In genomic region chr2:74671847-74672246, GRCm38 (mm10) we compare ENCODE assay signal across 17 mouse cellular contexts. TPM values are rescaled to one million over a fixed set of nuclear protein-coding genes. Genes with fewer than 3 reads are reported as not detected.
A peak's percentile ranks its signal among the peaks of the same experiment; 100 is the strongest.
DNase-seq lines count a peak whose midpoint lies in the region; ATAC-seq and TF ChIP-seq lines count a peak whose summit lies in the region.
"Had no signal": no experiment of that assay in that cellular context is flagged by ENCODE, and none has a peak within 500 bp of the region (broad histone marks: within the 10 kb centered on the region; RNA-seq: fewer than 3 reads in every experiment).

No protein-coding gene starts in this region.

- 4% methylated on average over 5 of the region's 5 CpGs for WGBS in heart, embryonic 12.5 days
- 5% methylated on average over 5 of the region's 5 CpGs for WGBS in heart, embryonic 11.5 days (ENCODE audit: insufficient replicate concordance)
- WGBS in lung, postnatal 0 days = 16% methylated on average over 5 of the region's 5 CpGs
- 13% methylated on average over 5 of the region's 5 CpGs for WGBS in intestine, postnatal 0 days
- WGBS in liver, embryonic 15.5 days (ENCODE audit: insufficient replicate concordance) = 3% methylated on average over 5 of the region's 5 CpGs

- no peak for DNase-seq in lung, postnatal 0 days (ENCODE audit: low spot score)
- DNase-seq in lung, adult 18-20 months = no peak
- no peak for DNase-seq in thymus, postnatal 10 days (ENCODE audit: low spot score in 2 of 2)
- DNase-seq: adrenal gland, adult 2 months; cerebellum, adult 11 months; cerebellum, postnatal 36 days; gastrocnemius, postnatal 14 days; heart, postnatal 4 days; kidney, adult 11 months; kidney, postnatal 14 days had no signal

- H3K4me2 ChIP-seq in heart, embryonic 12.5 days = peak overlapping the region; percentile 85
- no peak overlapping the region for H3K4me2 ChIP-seq in heart, embryonic 11.5 days
- H3K4me2 ChIP-seq in lung, postnatal 0 days (replicated peaks; ENCODE audit: low read depth, low read length) = no peak overlapping the region; the same call in 1 of the 2 replicates
- H3K4me2 ChIP-seq in intestine, postnatal 0 days (replicated peaks; ENCODE audit: low read depth) = peak overlapping the region; percentile 33
- H3K4me2 ChIP-seq in liver, embryonic 15.5 days = peak overlapping the region; percentile 23; the same call in 1 of the 2 replicates

- no peaks in the 10 kb centered on the region for H3K9me3 ChIP-seq in heart, embryonic 12.5 days (replicated peaks)
- no peaks in the 10 kb centered on the region for H3K9me3 ChIP-seq in heart, embryonic 11.5 days (replicated peaks; ENCODE audit: control insufficient read depth, low read length)
- H3K9me3 ChIP-seq in lung, postnatal 0 days (ENCODE audit: low read length) = no peaks in the 10 kb centered on the region
- H3K9me3 ChIP-seq in intestine, postnatal 0 days (ENCODE audit: control insufficient read depth) = no peaks in the 10 kb centered on the region
- H3K9me3 ChIP-seq in liver, embryonic 15.5 days (replicated peaks) = no peaks in the 10 kb centered on the region
- H3K9me3 ChIP-seq: lung, embryonic 15.5 days had no signal

- no peaks in the 10 kb centered on the region for H3K36me3 ChIP-seq in heart, embryonic 12.5 days
- no peaks in the 10 kb centered on the region for H3K36me3 ChIP-seq in heart, embryonic 11.5 days (ENCODE audit: control insufficient read depth, insufficient read depth, low read length)
- no peaks in the 10 kb centered on the region for H3K36me3 ChIP-seq in lung, postnatal 0 days (ENCODE audit: insufficient read depth, low read length)
- no peaks in the 10 kb centered on the region for H3K36me3 ChIP-seq in intestine, postnatal 0 days (ENCODE audit: control insufficient read depth, insufficient read depth)
- no peaks in the 10 kb centered on the region for H3K36me3 ChIP-seq in liver, embryonic 15.5 days (replicated peaks)
- H3K36me3 ChIP-seq: lung, embryonic 15.5 days had no signal

- no peak overlapping the region for H3K27ac ChIP-seq in heart, embryonic 12.5 days (ENCODE audit: poor library complexity, severe bottlenecking)
- H3K27ac ChIP-seq in heart, embryonic 11.5 days (ENCODE audit: low read depth, low read length) = no peak overlapping the region
- H3K27ac ChIP-seq in lung, postnatal 0 days (ENCODE audit: low read length) = no peak overlapping the region
- no peak overlapping the region for H3K27ac ChIP-seq in intestine, postnatal 0 days (ENCODE audit: low read depth, low read length)
- no peak overlapping the region for H3K27ac ChIP-seq in liver, embryonic 15.5 days (replicated peaks)
- H3K27ac ChIP-seq: lung, embryonic 15.5 days had no signal

- H3K4me1 ChIP-seq in heart, embryonic 12.5 days (replicated peaks) = peaks cover 19% of the 10 kb centered on the region
- peaks cover 10% of the 10 kb centered on the region; the same call in 1 of the 2 replicates for H3K4me1 ChIP-seq in heart, embryonic 11.5 days (ENCODE audit: control insufficient read depth, insufficient read depth, low read length)
- H3K4me1 ChIP-seq in lung, postnatal 0 days (ENCODE audit: insufficient read depth, low read depth, low read length) = peaks cover 4% of the 10 kb centered on the region
- 0 out of 2 replicates have a peak, but pooled peaks cover 3% of the 10 kb centered on the region for H3K4me1 ChIP-seq in intestine, postnatal 0 days (replicated peaks; ENCODE audit: control insufficient read depth, insufficient read depth, low read length)
- H3K4me1 ChIP-seq in liver, embryonic 15.5 days (replicated peaks) = no peaks in the 10 kb centered on the region; the same call in 1 of the 2 replicates

- peaks cover 93% of the 10 kb centered on the region for H3K27me3 ChIP-seq in heart, embryonic 12.5 days (replicated peaks)
- peaks cover 93% of the 10 kb centered on the region for H3K27me3 ChIP-seq in heart, embryonic 11.5 days (ENCODE audit: control insufficient read depth, insufficient read depth, low read length)
- H3K27me3 ChIP-seq in lung, postnatal 0 days (replicated peaks; ENCODE audit: insufficient read depth, low read length) = peaks cover 91% of the 10 kb centered on the region
- peaks cover 99% of the 10 kb centered on the region for H3K27me3 ChIP-seq in intestine, postnatal 0 days (replicated peaks; ENCODE audit: control insufficient read depth, insufficient read depth, low read length)
- H3K27me3 ChIP-seq in liver, embryonic 15.5 days = peaks cover 100% of the 10 kb centered on the region

- ATAC-seq in heart, embryonic 12.5 days (ENCODE audit: insufficient number of reproducible peaks, low FRiP score) = no peak
- no peak for ATAC-seq in heart, embryonic 11.5 days (replicated peaks; ENCODE audit: insufficient number of reproducible peaks, low FRiP score, low TSS enrichment)
- no peak for ATAC-seq in lung, postnatal 0 days
- no peak for ATAC-seq in intestine, postnatal 0 days
- ATAC-seq in liver, embryonic 15.5 days (ENCODE audit: insufficient read depth) = no peak
- ATAC-seq in inflammation-experienced regulatory T-cells, adult 6 months = no peak

- TF ChIP-seq EP300 in lung, postnatal 0 days (IDR thresholded peaks at IDR 0.05) = no peak

- TF ChIP-seq CTCF in lung, postnatal 0 days (IDR thresholded peaks at IDR 0.05) = no peak
- TF ChIP-seq CTCF in intestine, postnatal 0 days (IDR thresholded peaks at IDR 0.05; ENCODE audit: low read depth) = no peak

- 0 out of 2 replicates have a peak overlapping the region, but pooled peaks have one; percentile 12 for H3K4me3 ChIP-seq in heart, embryonic 12.5 days
- no peak overlapping the region for H3K4me3 ChIP-seq in heart, embryonic 11.5 days (ENCODE audit: low read depth, low read length)
- H3K4me3 ChIP-seq in lung, postnatal 0 days (ENCODE audit: low read depth, low read length) = peak overlapping the region; percentile 10; the same call in 1 of the 2 replicates
- peak overlapping the region; percentile 38; the same call in 1 of the 2 replicates for H3K4me3 ChIP-seq in intestine, postnatal 0 days (ENCODE audit: low read depth, low read length)
- no peak overlapping the region for H3K4me3 ChIP-seq in liver, embryonic 15.5 days (replicated peaks)

- H3K9ac ChIP-seq in heart, embryonic 12.5 days = no peak overlapping the region
- no peak overlapping the region for H3K9ac ChIP-seq in heart, embryonic 11.5 days (ENCODE audit: low read depth, low read length)
- H3K9ac ChIP-seq in lung, postnatal 0 days (replicated peaks; ENCODE audit: low read depth) = no peak overlapping the region
- H3K9ac ChIP-seq in intestine, postnatal 0 days (ENCODE audit: low read depth, low read length) = no peak overlapping the region
- no peak overlapping the region for H3K9ac ChIP-seq in liver, embryonic 15.5 days
- H3K9ac ChIP-seq: lung, embryonic 15.5 days had no signal

RNA-seq across cellular contexts. Expression of gene Hoxd12, which starts 3.0 kb away (rescaled TPM):
- polyA plus RNA-seq in heart, embryonic 12.5 days (2016; fragmentation: Nextera tagmentation; extraction: Ambion mirVana) = 0.14 and 0.15 TPM in 2 replicates
- polyA plus RNA-seq in heart, embryonic 11.5 days (2014; fragmentation: Nextera tagmentation; extraction: Ambion mirVana) = not detected in 2 replicates
- not detected in 2 replicates for polyA plus RNA-seq in lung, postnatal 0 days (2015; fragmentation: Nextera tagmentation; extraction: Ambion mirVana)
- polyA plus RNA-seq in intestine, postnatal 0 days (2015; fragmentation: Nextera tagmentation; extraction: Ambion mirVana) = 0.12 TPM in 1 of 2 replicates, not detected in the other
- polyA plus RNA-seq in liver, embryonic 15.5 days (2015; fragmentation: Nextera tagmentation; extraction: Ambion mirVana) = not detected in 2 replicates
- polyA plus RNA-seq in inflammation-experienced regulatory T-cells, adult 6 months (2017; shearing (Covaris generic)) = not detected
- polyA plus RNA-seq: adrenal gland, adult 2 months; embryonic facial prominence, embryonic 11.5 days; lung, embryonic 15.5 days had no signal

RNA-seq across cellular contexts. Expression of gene Hoxd13, which starts 3.7 kb away (rescaled TPM):
- polyA plus RNA-seq in heart, embryonic 12.5 days (2016; fragmentation: Nextera tagmentation; extraction: Ambion mirVana) = 0.09 and 0.12 TPM in 2 replicates
- polyA plus RNA-seq in heart, embryonic 11.5 days (2014; fragmentation: Nextera tagmentation; extraction: Ambion mirVana) = not detected in 2 replicates
- polyA plus RNA-seq in lung, postnatal 0 days (2015; fragmentation: Nextera tagmentation; extraction: Ambion mirVana) = not detected in 2 replicates
- polyA plus RNA-seq in intestine, postnatal 0 days (2015; fragmentation: Nextera tagmentation; extraction: Ambion mirVana) = not detected in 2 replicates
- not detected in 2 replicates for polyA plus RNA-seq in liver, embryonic 15.5 days (2015; fragmentation: Nextera tagmentation; extraction: Ambion mirVana)
- polyA plus RNA-seq in inflammation-experienced regulatory T-cells, adult 6 months (2017; shearing (Covaris generic)) = not detected
- polyA plus RNA-seq: adrenal gland, adult 2 months; embryonic facial prominence, embryonic 11.5 days; lung, embryonic 15.5 days had no signal

RNA-seq across cellular contexts. Expression of gene Hoxd11, which starts 7.5 kb away (rescaled TPM):
- polyA plus RNA-seq in heart, embryonic 12.5 days (2016; fragmentation: Nextera tagmentation; extraction: Ambion mirVana) = not detected in 2 replicates
- polyA plus RNA-seq in heart, embryonic 11.5 days (2014; fragmentation: Nextera tagmentation; extraction: Ambion mirVana) = not detected in 2 replicates
- not detected in 2 replicates for polyA plus RNA-seq in lung, postnatal 0 days (2015; fragmentation: Nextera tagmentation; extraction: Ambion mirVana)
- polyA plus RNA-seq in intestine, postnatal 0 days (2015; fragmentation: Nextera tagmentation; extraction: Ambion mirVana) = 0.64 TPM in 1 of 2 replicates, not detected in the other
- polyA plus RNA-seq in liver, embryonic 15.5 days (2015; fragmentation: Nextera tagmentation; extraction: Ambion mirVana) = not detected in 2 replicates
- polyA plus RNA-seq in inflammation-experienced regulatory T-cells, adult 6 months (2017; shearing (Covaris generic)) = under 1 TPM in 1 of 3 experiments, not detected in 2; 0.11 TPM
- polyA plus RNA-seq: adrenal gland, adult 2 months; embryonic facial prominence, embryonic 11.5 days; lung, embryonic 15.5 days had no signal

RNA-seq across cellular contexts. Expression of gene Evx2, which starts 12.5 kb away (rescaled TPM):
- not detected in 2 replicates for polyA plus RNA-seq in heart, embryonic 12.5 days (2016; fragmentation: Nextera tagmentation; extraction: Ambion mirVana)
- polyA plus RNA-seq in heart, embryonic 11.5 days (2014; fragmentation: Nextera tagmentation; extraction: Ambion mirVana) = not detected in 2 replicates
- polyA plus RNA-seq in lung, postnatal 0 days (2015; fragmentation: Nextera tagmentation; extraction: Ambion mirVana) = not detected in 2 replicates
- polyA plus RNA-seq in intestine, postnatal 0 days (2015; fragmentation: Nextera tagmentation; extraction: Ambion mirVana) = not detected in 2 replicates
- polyA plus RNA-seq in liver, embryonic 15.5 days (2015; fragmentation: Nextera tagmentation; extraction: Ambion mirVana) = not detected in 2 replicates
- polyA plus RNA-seq in inflammation-experienced regulatory T-cells, adult 6 months (2017; shearing (Covaris generic)) = not detected
- polyA plus RNA-seq: adrenal gland, adult 2 months; lung, embryonic 15.5 days had no signal

RNA-seq across cellular contexts. Expression of gene Hoxd10, which starts 19.9 kb away (rescaled TPM):
- polyA plus RNA-seq in heart, embryonic 12.5 days (2016; fragmentation: Nextera tagmentation; extraction: Ambion mirVana) = 0.10 TPM in 1 of 2 replicates, not detected in the other
- polyA plus RNA-seq in heart, embryonic 11.5 days (2014; fragmentation: Nextera tagmentation; extraction: Ambion mirVana) = 0.11 TPM in 1 of 2 replicates, not detected in the other
- 0.20 TPM in 1 of 2 replicates, not detected in the other for polyA plus RNA-seq in lung, postnatal 0 days (2015; fragmentation: Nextera tagmentation; extraction: Ambion mirVana)
- 0.10 and 1.6 TPM in 2 replicates for polyA plus RNA-seq in intestine, postnatal 0 days (2015; fragmentation: Nextera tagmentation; extraction: Ambion mirVana)
- polyA plus RNA-seq in liver, embryonic 15.5 days (2015; fragmentation: Nextera tagmentation; extraction: Ambion mirVana) = not detected in 2 replicates
- polyA plus RNA-seq in inflammation-experienced regulatory T-cells, adult 6 months (2017; shearing (Covaris generic)) = not detected
- polyA plus RNA-seq: adrenal gland, adult 2 months; embryonic facial prominence, embryonic 11.5 days had no signal

Comparison
In these comparisons a context has a peak if more than half of its experiments do, and no peak if none do; other contexts are left out.
1. H3K4me2 ChIP-seq: peak in heart, embryonic 12.5 days (single experiment), intestine, postnatal 0 days (single experiment) and liver, embryonic 15.5 days (single experiment); none in heart, embryonic 11.5 days (single experiment) and lung, postnatal 0 days (single experiment).
2. H3K4me3 ChIP-seq: peak in heart, embryonic 12.5 days (single experiment), lung, postnatal 0 days (single experiment) and intestine, postnatal 0 days (single experiment); none in heart, embryonic 11.5 days (single experiment) and liver, embryonic 15.5 days (single experiment).